Mouse (Mus musculus): ENCODE measurements around the gene Nxpe5.
"Not testable (repeated sequence)": the region's sequence is repeated elsewhere in the genome, so short reads cannot be mapped to it uniquely, and the experiment has no call there.

Nxpe5 gene

GRCm38 (mm10) chr5:138225700-138226099 lies at the start of gene Nxpe5:
Gene Nxpe5, plus strand, starts transcription at chr5:138225898.
- no peak for DNase-seq (ENCODE audit: low read depth, low spot score)

GRCm38 (mm10) chr5:138186950-138187638 lies 38.6 kb upstream of the Nxpe5 start, which contains the start of the genes Taf6 and Cnpy4:
Gene Taf6, minus strand, starts transcription at chr5:138187451.
Gene Cnpy4, plus strand, starts transcription at chr5:138187485.
- peak; percentile 90 for DNase-seq (ENCODE audit: low read depth, low spot score)

DNA sequence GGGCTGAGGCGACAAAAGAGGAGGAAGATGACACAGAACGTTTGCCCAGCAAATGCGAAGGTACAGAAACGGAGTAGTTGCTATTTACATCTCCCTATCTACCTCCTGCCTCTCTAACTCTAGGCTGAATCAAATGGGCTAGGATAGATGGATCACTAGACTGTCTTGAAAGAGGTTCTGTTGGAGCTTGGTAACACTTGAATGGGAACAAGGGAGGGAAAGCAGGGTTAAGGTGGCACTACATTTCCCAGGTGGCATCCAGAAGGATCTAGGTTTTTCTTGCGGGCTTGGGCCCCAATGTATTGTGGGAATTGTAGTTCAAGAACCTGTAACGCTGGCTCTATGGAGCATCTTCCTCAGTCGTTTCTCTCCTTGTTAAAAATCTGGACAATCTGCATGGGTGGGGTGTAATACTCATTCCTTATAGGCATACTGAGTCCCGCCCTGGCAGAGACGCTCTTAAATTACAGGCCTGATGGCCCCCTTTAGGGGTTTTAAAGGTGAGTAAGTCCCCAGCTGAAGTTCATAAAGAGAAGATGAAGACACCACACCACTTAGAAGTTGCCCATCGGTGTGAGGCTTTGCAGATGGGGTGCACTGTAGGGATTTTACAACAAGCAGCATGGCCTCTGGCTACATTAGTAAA lies 37.9 kb upstream of the Nxpe5 start:
- DNase-seq (ENCODE audit: low read depth, low spot score), result peak; percentile 77

- DNase-seq (ENCODE audit: low read depth, low spot score), result peak; percentile 95
These were observed 31.6 kb upstream of the Nxpe5 start, which contains the start of gene Mblac1 for GRCm38 (mm10) chr5:138193771-138194727. Gene Mblac1, plus strand, starts transcription at chr5:138194314.

- DNase-seq (ENCODE audit: low read depth, low spot score), result peak; percentile 39
These were observed 30.8 kb upstream of the Nxpe5 start for GRCm38 (mm10) chr5:138194755-138195345.

DNA sequence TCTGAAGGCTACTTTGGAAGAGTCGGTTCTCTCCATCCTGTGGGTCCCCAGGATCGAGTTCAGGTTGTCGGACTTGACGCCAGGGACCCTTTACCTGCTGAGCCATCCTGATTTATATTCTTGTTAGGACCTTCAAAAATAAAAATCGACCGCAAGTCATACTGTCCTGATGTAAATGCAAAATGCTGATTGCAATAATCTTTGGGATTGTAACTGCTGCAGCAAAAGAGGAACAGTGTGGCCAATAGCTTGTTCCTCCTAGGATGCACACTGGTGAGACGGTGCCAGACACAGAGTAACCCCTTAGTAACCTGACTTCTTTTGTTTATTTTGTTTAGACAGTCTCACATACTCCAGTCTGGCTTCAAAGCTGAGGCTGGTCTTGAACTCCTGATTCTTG lies 30.2 kb upstream of the Nxpe5 start:
- DNase-seq (ENCODE audit: low read depth, low spot score), result no peak

DNA sequence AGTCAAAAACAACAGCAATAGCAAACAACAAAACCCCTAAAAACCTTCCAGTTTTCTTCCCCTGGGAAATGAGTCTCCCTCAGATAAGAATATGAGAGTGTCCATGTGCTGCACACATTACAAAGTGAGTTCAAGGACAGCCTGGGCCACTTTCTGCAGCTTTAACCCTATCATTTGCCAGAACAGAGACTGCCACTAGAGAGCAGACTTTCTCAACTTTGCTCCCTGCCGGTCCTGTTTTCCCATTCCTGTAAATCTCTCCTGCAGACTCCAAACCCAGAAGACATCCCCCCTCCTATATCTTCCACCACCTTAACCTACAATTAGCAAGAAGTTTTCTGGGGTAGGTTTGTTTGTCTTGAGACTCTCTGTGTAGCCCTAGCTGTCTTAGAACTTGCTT lies 26.1 kb upstream of the Nxpe5 start:
- no peak for DNase-seq (ENCODE audit: low read depth, low spot score)

DNA sequence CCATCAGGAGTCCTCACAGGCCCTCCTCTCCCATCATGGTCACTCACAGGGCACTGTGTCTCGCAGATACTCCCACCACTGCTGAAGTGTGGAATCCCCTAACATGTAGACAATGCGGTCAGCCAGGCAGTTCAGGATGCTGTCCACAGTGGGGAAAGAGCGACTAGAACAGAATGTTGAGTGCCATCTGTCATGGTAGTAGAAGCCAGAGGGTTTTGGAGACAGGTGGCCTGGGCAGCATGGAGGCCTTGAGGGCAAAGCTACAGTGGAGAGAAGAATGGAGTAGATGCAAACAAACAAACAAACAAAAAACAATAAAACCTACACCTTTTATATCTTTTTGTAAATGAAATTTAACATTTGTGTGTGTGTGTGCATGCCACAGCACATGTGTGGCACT lies 23.6 kb upstream of the Nxpe5 start:
- DNase-seq (ENCODE audit: low read depth, low spot score), result no peak

- DNase-seq (ENCODE audit: low read depth, low spot score), result no peak
These were observed 18.4 kb upstream of the Nxpe5 start for GRCm38 (mm10) chr5:138207253-138207652.

DNA sequence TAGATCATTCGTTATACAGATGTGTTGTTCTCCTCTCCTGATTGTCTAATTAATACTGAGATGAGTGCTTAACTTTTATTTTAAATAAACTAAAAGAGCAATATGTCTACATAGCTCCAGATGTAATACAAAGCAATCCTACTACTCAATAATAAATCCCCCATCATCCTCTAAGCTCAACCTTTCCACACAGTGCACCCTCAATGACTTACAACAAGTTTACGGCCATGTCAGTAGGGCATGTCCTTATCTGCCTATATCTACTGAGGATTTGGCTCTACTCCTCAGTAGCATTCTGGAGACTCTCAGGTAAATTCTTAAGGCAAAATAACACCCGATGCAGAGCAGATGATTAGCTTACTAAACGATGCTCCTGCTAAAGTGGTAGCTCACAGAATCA lies 17.8 kb upstream of the Nxpe5 start:
- no peak for DNase-seq (ENCODE audit: low read depth, low spot score)

DNA sequence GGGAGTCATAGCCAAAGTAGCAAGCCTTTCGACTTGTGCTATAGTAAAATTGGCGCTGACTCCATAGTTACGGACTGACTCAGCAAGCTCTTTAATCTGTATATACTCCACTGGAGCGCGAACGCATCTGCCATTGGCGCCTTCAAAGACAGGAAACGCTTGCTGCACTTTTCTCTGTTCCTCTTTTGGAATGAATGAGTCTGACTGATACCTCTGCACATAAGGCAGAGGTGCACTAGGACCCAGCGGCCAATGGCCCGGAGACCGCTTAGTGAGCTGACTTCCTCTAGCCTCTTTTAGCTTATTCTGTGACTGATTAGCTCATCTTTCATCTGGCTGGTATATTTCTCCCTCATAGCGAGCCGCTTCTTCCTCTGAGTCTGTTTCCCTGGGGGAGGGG lies 9.1 kb upstream of the Nxpe5 start:
- DNase-seq (ENCODE audit: low read depth, low spot score), result not testable (repeated sequence)

GRCm38 (mm10) chr5:138219864-138220263 lies 5.8 kb upstream of the Nxpe5 start:
- no peak for DNase-seq (ENCODE audit: low read depth, low spot score)

GRCm38 (mm10) chr5:138222111-138222510 lies 3.6 kb upstream of the Nxpe5 start:
- peak; percentile 72 for DNase-seq (ENCODE audit: low read depth, low spot score)

GRCm38 (mm10) chr5:138223287-138223686 lies 2.4 kb upstream of the Nxpe5 start:
- DNase-seq (ENCODE audit: low read depth, low spot score), result no peak

DNA sequence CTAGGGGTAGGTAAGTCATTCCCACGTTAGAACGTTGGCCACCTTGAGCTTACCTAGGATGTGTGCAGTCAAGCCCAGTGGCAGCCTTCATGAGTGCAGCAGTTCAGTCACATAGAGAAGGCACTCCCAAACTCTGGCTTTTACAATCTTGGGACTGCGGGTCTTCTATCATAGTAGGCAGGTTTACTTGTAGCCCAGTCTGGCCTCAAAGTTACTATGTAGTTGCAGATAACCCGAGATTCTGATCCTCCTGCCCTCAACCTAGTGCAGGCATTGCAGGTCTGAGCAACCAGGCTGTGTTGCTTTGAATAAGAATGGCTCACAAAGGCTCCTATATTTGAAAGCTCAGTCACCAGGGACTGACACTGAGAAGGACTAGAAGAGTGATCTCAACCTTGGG lies 793 bp downstream of the Nxpe5 start:
- DNase-seq (ENCODE audit: low read depth, low spot score), result no peak

- no peak for DNase-seq (ENCODE audit: low read depth, low spot score)
These were observed 1.7 kb downstream of the Nxpe5 start for GRCm38 (mm10) chr5:138227367-138227766.

DNA sequence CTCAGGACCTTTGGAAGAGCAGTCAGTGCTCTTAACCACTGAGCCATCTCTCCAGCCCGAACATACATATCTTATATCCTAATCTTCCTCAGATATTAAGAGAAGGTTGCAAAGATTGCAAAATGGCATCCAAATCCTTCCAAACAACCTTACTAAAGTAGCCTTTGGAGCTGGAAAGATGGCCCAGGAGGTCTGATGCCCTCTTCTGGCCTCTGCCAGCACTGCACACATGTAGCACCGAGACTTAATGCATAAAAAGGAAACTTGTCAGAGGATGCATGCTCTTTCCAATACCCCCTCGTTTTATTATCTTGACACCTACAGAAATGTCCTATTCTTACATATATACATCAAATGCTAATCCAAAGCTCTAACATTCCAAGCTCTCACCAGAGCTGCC lies 2.3 kb downstream of the Nxpe5 start:
- DNase-seq (ENCODE audit: low read depth, low spot score), result peak; percentile 23

DNA sequence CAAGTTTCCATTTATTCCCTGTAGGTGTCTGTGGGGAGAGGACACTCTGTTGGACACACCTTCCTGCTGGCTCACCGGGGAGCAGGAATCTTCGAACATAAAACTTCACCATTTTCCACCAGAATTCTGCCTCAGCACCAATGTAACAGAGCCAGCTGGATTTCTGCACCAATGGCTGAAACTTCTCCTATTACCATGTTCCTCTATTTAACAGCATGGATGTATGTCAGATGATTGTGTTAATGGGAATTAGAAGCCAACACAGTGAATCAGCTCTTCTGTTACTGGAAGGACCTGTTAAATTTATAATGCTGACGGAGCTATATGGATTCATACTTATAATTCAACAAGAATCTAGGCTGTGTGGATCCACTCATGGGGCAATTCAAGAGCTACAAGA lies 3.8 kb downstream of the Nxpe5 start:
- no peak for DNase-seq (ENCODE audit: low read depth, low spot score)

GRCm38 (mm10) chr5:138233778-138234177 lies 8.1 kb downstream of the Nxpe5 start:
- DNase-seq (ENCODE audit: low read depth, low spot score), result no peak

DNA sequence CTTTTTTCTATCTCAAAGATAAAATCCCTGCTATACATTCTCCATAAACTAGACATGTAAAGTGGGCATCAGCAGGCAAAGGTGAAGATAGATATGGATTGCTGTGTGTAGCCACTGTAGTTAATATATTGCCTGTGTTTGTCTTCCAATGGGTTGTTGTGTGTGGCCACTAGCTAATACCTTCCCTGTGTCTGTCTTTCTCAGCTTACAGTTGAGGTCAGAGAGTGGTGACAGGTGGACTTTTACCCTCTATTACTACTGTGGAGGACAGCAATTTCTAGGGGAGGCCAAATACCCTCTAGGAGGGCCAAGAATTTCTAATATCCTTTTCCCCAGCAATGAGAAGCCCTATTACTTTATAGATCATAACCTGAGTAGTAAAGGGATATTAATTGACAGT lies 8.5 kb downstream of the Nxpe5 start:
- no peak for DNase-seq (ENCODE audit: low read depth, low spot score)

DNA sequence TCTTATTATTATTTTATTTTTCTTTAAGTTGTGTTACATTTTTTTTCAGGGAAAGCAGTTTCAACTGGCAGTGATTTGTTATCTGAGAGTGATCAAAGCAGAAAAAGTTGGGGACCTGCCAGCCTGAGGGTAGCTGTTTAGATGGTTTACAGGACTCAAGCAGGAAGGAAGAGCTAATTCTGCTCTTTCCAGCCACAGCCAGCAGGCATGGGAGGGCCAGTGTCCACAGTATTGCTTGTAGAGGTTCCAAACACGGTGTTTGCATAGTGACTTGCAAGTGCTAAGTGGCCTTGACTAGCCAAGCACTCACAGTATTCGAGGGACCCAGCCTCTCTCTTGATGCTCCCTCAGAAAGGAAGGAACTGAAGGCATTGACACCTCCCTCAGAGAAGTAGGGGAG lies 15.8 kb downstream of the Nxpe5 start:
- DNase-seq (ENCODE audit: low read depth, low spot score), result no peak

DNA sequence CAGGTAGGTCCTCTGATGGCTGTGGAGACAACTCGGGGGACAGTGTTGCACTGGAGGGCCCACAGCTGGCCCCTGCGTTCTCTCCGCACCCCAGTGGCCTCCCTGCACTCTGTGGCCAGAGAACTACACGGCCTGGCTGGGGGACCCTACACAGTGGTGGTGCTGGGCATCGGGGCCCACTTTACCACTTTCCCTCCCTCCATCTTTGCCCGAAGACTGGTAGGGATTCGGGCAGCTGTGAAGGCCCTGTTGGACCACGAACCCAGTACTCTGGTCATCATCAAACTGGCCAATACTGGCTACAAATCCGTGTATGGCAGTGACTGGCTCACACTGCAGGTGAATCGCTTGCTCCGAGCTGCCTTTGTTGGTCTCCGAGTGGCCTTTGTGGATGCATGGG lies 25.4 kb downstream of the Nxpe5 start:
- no peak for DNase-seq (ENCODE audit: low read depth, low spot score)

Measured in mesoderm, embryonic 11.5 days (tissue).